Mouse (Mus musculus) lung, adult 2 months (tissue): ENCODE measurements around the gene Tom1l2.

ENCODE experiments used
- CTCF ChIP-seq: fragments of 200-500 bp; IDR thresholded peaks from 2 replicates; pipeline ENCODE4 v1.5.1; 2011; ENCODE audit warnings: mild to moderate bottlenecking, low read length, control low read depth; ENCODE audit not compliant: insufficient read depth
- POLR2A ChIP-seq: fragments of 200-500 bp; IDR thresholded peaks from 2 replicates; pipeline ENCODE4 v1.6.1; 2011; ENCODE audit warnings: low read depth, mild to moderate bottlenecking, control low read depth, low read length, borderline replicate concordance; ENCODE audit errors: extremely low read depth

GRCm38 (mm10) chr11:60195108-60195507 is 157.6 kb downstream of the Tom1l2 start:
- no peak for TF ChIP-seq POLR2A
- no peak for TF ChIP-seq CTCF
